Mouse (Mus musculus) bone marrow, adult 2 months (tissue): ENCODE data around the gene Ncln.

Experiments
- CTCF ChIP-seq: fragments of 200-500 bp; IDR thresholded peaks from 2 replicates; pipeline ENCODE4 v1.5.1; 2011; ENCODE audit warnings: low read length, control low read depth; ENCODE audit not compliant: control insufficient read depth, insufficient read depth
- POLR2A ChIP-seq: fragments of 200-500 bp; IDR thresholded peaks from 2 replicates; pipeline ENCODE4 v1.6.1; 2011; ENCODE audit warnings: low read depth, mild to moderate bottlenecking, control low read depth, low read length, borderline replicate concordance; ENCODE audit not compliant: control insufficient read depth

- TF ChIP-seq CTCF (peak; percentile 59), POLR2A (no peak)
Measured at GRCm38 (mm10) chr10:81482533-81482889, 13.7 kb downstream of the Ncln start, which contains the start of gene Celf5.
